Mouse (Mus musculus): ENCODE data around the gene Timp3. TPM values are rescaled to one million over a fixed set of nuclear protein-coding genes. Genes with fewer than 3 reads are reported as not detected.

The Timp3 gene
- polyA plus RNA-seq, 1 experiment from 2014 or later = 8.4 TPM

- H3K4me2 ChIP-seq = no peak overlapping the region
- peaks cover 60% of the 10 kb centered on the region for H3K4me1 ChIP-seq (replicated peaks)
- ATAC-seq (ENCODE audit: low read depth) = peak; percentile 47
- H3K9ac ChIP-seq = no peak overlapping the region
- H3K27ac ChIP-seq = peak overlapping the region; percentile 59; the same call in 1 of the 2 replicates
- H3K9me3 ChIP-seq (replicated peaks) = no peaks in the 10 kb centered on the region
- no peak for DNase-seq
- WGBS (ENCODE audit: insufficient replicate concordance) = 74% methylated on average over 8 of the region's 8 CpGs
- H3K27me3 ChIP-seq = no peaks in the 10 kb centered on the region
- H3K4me3 ChIP-seq (replicated peaks) = no peak overlapping the region
- no peaks in the 10 kb centered on the region for H3K36me3 ChIP-seq
Observed at GRCm38 (mm10) chr10:86329241-86329882, 29.2 kb downstream of the Timp3 start.

- Histone ChIP-seq H3K4me1 (replicated peaks) (peaks cover 72% of the 10 kb centered on the region), H3K4me3 (replicated peaks) (no peak overlapping the region), H3K27ac (peak overlapping the region; percentile 51), H3K36me3 (no peaks in the 10 kb centered on the region), H3K4me2 (no peak overlapping the region), H3K27me3 (no peaks in the 10 kb centered on the region), H3K9ac (no peak overlapping the region), H3K9me3 (replicated peaks) (no peaks in the 10 kb centered on the region)
- DNase-seq (no peak), ATAC-seq (ENCODE audit: low read depth) (no peak)
- WGBS (ENCODE audit: insufficient replicate concordance) = 59% methylated on average over 5 of the region's 5 CpGs
Observed at GRCm38 (mm10) chr10:86330993-86331680, 31.0 kb downstream of the Timp3 start.

- ATAC-seq (ENCODE audit: low read depth) (no peak), DNase-seq (no peak)
- H3K9ac ChIP-seq = no peak overlapping the region
- H3K9me3 ChIP-seq (replicated peaks) = no peaks in the 10 kb centered on the region
- H3K27me3 ChIP-seq = no peaks in the 10 kb centered on the region
- 64% methylated on average over 7 of the region's 7 CpGs for WGBS (ENCODE audit: insufficient replicate concordance)
- H3K4me2 ChIP-seq = no peak overlapping the region
- H3K4me3 ChIP-seq (replicated peaks) = no peak overlapping the region
- peak overlapping the region; percentile 79 for H3K27ac ChIP-seq
- peaks cover 72% of the 10 kb centered on the region for H3K4me1 ChIP-seq (replicated peaks)
- H3K36me3 ChIP-seq = no peaks in the 10 kb centered on the region
Observed at GRCm38 (mm10) chr10:86331681-86332281, 31.6 kb downstream of the Timp3 start.

GRCm38 (mm10) chr10:86332942-86333341, 32.8 kb downstream of the Timp3 start:
- Histone ChIP-seq H3K4me1 (replicated peaks) (peaks cover 72% of the 10 kb centered on the region), H3K27ac (peak overlapping the region; percentile 79), H3K4me3 (replicated peaks) (0 out of 2 replicates have a peak overlapping the region, but pooled peaks have one; percentile 14), H3K27me3 (no peaks in the 10 kb centered on the region), H3K36me3 (no peaks in the 10 kb centered on the region), H3K9ac (peak overlapping the region; percentile 28; the same call in 1 of the 2 replicates), H3K4me2 (peak overlapping the region; percentile 54), H3K9me3 (replicated peaks) (no peaks in the 10 kb centered on the region)
- DNase-seq (peak; percentile 59), ATAC-seq (ENCODE audit: low read depth) (peak; percentile 95)
- WGBS (ENCODE audit: insufficient replicate concordance) = 42% methylated on average over 3 of the region's 3 CpGs

GRCm38 (mm10) chr10:86334581-86334980, 34.4 kb downstream of the Timp3 start:
- no peaks in the 10 kb centered on the region for H3K27me3 ChIP-seq
- 60% methylated on average over 8 of the region's 8 CpGs for WGBS (ENCODE audit: insufficient replicate concordance)
- no peak overlapping the region for H3K4me3 ChIP-seq (replicated peaks)
- no peak overlapping the region for H3K4me2 ChIP-seq
- H3K4me1 ChIP-seq (replicated peaks) = peaks cover 65% of the 10 kb centered on the region
- no peak for ATAC-seq (ENCODE audit: low read depth)
- H3K36me3 ChIP-seq = no peaks in the 10 kb centered on the region
- H3K9me3 ChIP-seq (replicated peaks) = no peaks in the 10 kb centered on the region
- no peak overlapping the region for H3K27ac ChIP-seq
- no peak for DNase-seq
- H3K9ac ChIP-seq = no peak overlapping the region

- Histone ChIP-seq H3K4me3 (replicated peaks) (no peak overlapping the region), H3K27me3 (no peaks in the 10 kb centered on the region), H3K4me1 (replicated peaks) (peaks cover 65% of the 10 kb centered on the region)
Observed at GRCm38 (mm10) chr10:86336506-86336905, 36.3 kb downstream of the Timp3 start.

GRCm38 (mm10) chr10:86337239-86337638, 37.1 kb downstream of the Timp3 start:
- WGBS (ENCODE audit: insufficient replicate concordance) = 62% methylated on average over 3 of the region's 3 CpGs
- Histone ChIP-seq H3K4me1 (replicated peaks) (peaks cover 65% of the 10 kb centered on the region), H3K4me3 (replicated peaks) (no peak overlapping the region), H3K27ac (no peak overlapping the region), H3K36me3 (no peaks in the 10 kb centered on the region), H3K9ac (no peak overlapping the region), H3K9me3 (replicated peaks) (no peaks in the 10 kb centered on the region), H3K4me2 (no peak overlapping the region), H3K27me3 (no peaks in the 10 kb centered on the region)
- ATAC-seq (ENCODE audit: low read depth) (no peak), DNase-seq (no peak)

More at GRCm38 (mm10) chr10:86336506-86336905, 36.3 kb downstream of the Timp3 start:
- 48% methylated on average over 1 of the region's 1 CpGs for WGBS (ENCODE audit: insufficient replicate concordance)
- no peak for ATAC-seq (ENCODE audit: low read depth)
- Histone ChIP-seq H3K36me3 (no peaks in the 10 kb centered on the region), H3K4me2 (no peak overlapping the region), H3K9ac (no peak overlapping the region), H3K9me3 (replicated peaks) (no peaks in the 10 kb centered on the region), H3K27ac (peak overlapping the region; percentile 5; the same call in 1 of the 2 replicates)
- DNase-seq = no peak

- no peak for DNase-seq
- H3K9ac ChIP-seq = no peak overlapping the region
Observed at GRCm38 (mm10) chr10:86338121-86338715, 38.0 kb downstream of the Timp3 start.

GRCm38 (mm10) chr10:86339121-86339520, 38.9 kb downstream of the Timp3 start:
- ATAC-seq (ENCODE audit: low read depth) = no peak
- H3K27ac ChIP-seq = peak overlapping the region; percentile 71; the same call in 1 of the 2 replicates
- H3K4me1 ChIP-seq (replicated peaks) = peaks cover 60% of the 10 kb centered on the region

More at GRCm38 (mm10) chr10:86338121-86338715, 38.0 kb downstream of the Timp3 start:
- Histone ChIP-seq H3K9me3 (replicated peaks) (no peaks in the 10 kb centered on the region), H3K4me1 (replicated peaks) (peaks cover 65% of the 10 kb centered on the region), H3K27me3 (no peaks in the 10 kb centered on the region), H3K27ac (no peak overlapping the region), H3K4me3 (replicated peaks) (no peak overlapping the region), H3K36me3 (no peaks in the 10 kb centered on the region), H3K4me2 (no peak overlapping the region)
- no peak for ATAC-seq (ENCODE audit: low read depth)
- WGBS (ENCODE audit: insufficient replicate concordance) = 57% methylated on average over 4 of the region's 4 CpGs

GRCm38 (mm10) chr10:86339649-86340379, 39.6 kb downstream of the Timp3 start:
- ATAC-seq (ENCODE audit: low read depth) = peak; percentile 67
- Histone ChIP-seq H3K27ac (peak overlapping the region; percentile 71), H3K9ac (peak overlapping the region; percentile 41), H3K4me1 (replicated peaks) (peaks cover 53% of the 10 kb centered on the region), H3K27me3 (no peaks in the 10 kb centered on the region), H3K9me3 (replicated peaks) (no peaks in the 10 kb centered on the region), H3K4me2 (peak overlapping the region; percentile 32), H3K4me3 (replicated peaks) (no peak overlapping the region), H3K36me3 (no peaks in the 10 kb centered on the region)
- DNase-seq = no peak
- 43% methylated on average over 2 of the region's 2 CpGs for WGBS (ENCODE audit: insufficient replicate concordance)

More at GRCm38 (mm10) chr10:86339121-86339520, 38.9 kb downstream of the Timp3 start:
- peak overlapping the region; percentile 41; the same call in 1 of the 2 replicates for H3K9ac ChIP-seq
- H3K27me3 ChIP-seq = no peaks in the 10 kb centered on the region
- H3K9me3 ChIP-seq (replicated peaks) = no peaks in the 10 kb centered on the region
- H3K36me3 ChIP-seq = no peaks in the 10 kb centered on the region
- 76% methylated on average over 4 of the region's 4 CpGs for whole genome bisulfite sequencing (ENCODE audit: insufficient replicate concordance)
- H3K4me3 ChIP-seq (replicated peaks) = no peak overlapping the region
- DNase-seq = no peak
- H3K4me2 ChIP-seq = no peak overlapping the region

Data from liver, embryonic 13.5 days (tissue).